Mouse (Mus musculus) kidney, postnatal 0 days (tissue): ENCODE measurements around the gene Nav3. TPM values are rescaled to one million over a fixed set of nuclear protein-coding genes. Genes with fewer than 3 reads are reported as not detected.

Experiments used
- ATAC-seq: fragments of 200-750 bp; cut with Nextera tagmentation; replicated peaks from 2 replicates; pipeline ENCODE4 v1.8.0; 2017; ENCODE audit warnings: low read depth, moderate number of reproducible peaks, moderate TSS enrichment, moderate library complexity; ENCODE audit not compliant: low FRiP score
- DNase-seq: peaks from one replicate; pipeline ENCODE4 v3.0.0-alpha.2; 2016; ENCODE audit warnings: low spot score
- H3K27ac ChIP-seq: fragments of 300-500 bp; sonication (generic); 2 replicates; pipeline ENCODE4 v1.5.1; 2014; ENCODE audit warnings: mild to moderate bottlenecking
- H3K27me3 ChIP-seq: fragments of 300-500 bp; sonication (generic); 2 replicates; pipeline ENCODE4 v1.6.1; 2014; ENCODE audit warnings: low read length, mixed read lengths; ENCODE audit not compliant: insufficient read depth
- H3K36me3 ChIP-seq: fragments of 300-500 bp; sonication (generic); 2 replicates; pipeline ENCODE4 v1.6.1; 2014; ENCODE audit warnings: low read length, mixed read lengths; ENCODE audit not compliant: insufficient read depth
- H3K4me1 ChIP-seq: fragments of 300-500 bp; sonication (generic); replicated peaks from 2 replicates; pipeline ENCODE4 v1.6.1; 2014; ENCODE audit warnings: antibody characterized with exemption, low read length, mixed read lengths; ENCODE audit not compliant: insufficient read depth
- H3K4me2 ChIP-seq: fragments of 300-500 bp; sonication (generic); 2 replicates; pipeline ENCODE4 v1.6.1; 2014; ENCODE audit warnings: mild to moderate bottlenecking, low read length, moderate library complexity, mixed read lengths
- H3K4me3 ChIP-seq: fragments of 300-500 bp; sonication (generic); replicated peaks from 2 replicates; pipeline ENCODE4 v1.5.1; 2014; ENCODE audit warnings: low read depth, low read length
- H3K9ac ChIP-seq: fragments of 300-500 bp; sonication (generic); 2 replicates; pipeline ENCODE4 v1.6.1; 2014; ENCODE audit warnings: low read depth, low read length
- H3K9me3 ChIP-seq: fragments of 300-500 bp; sonication (generic); replicated peaks from 2 replicates; pipeline ENCODE4 v1.6.1; 2016; ENCODE audit warnings: low read length, inconsistent platforms, mixed read lengths
- CTCF ChIP-seq: IDR thresholded peaks from 2 replicates; pipeline ENCODE4 v1.5.1; 2016; ENCODE audit warnings: antibody characterized with exemption, low read depth, mild to moderate bottlenecking, moderate library complexity
- WGBS: fragments of 180-500 bp; shearing (Covaris S2); extraction: QIAGEN DNeasy Blood & Tissue Kit; methylation state at CpG from one replicate; pipeline ENCODE4 v1.1.7; 2014; 5-methylcytosine and 5-hydroxymethylcytosine counted together
- polyA plus RNA-seq: library from polyadenylated mRNA; unstranded; fragments of >200 nt; fragmentation: Nextera tagmentation; extraction: Ambion mirVana; gene quantifications from 2 replicates; pipeline ENCODE4 v1.2.1, GENCODE M21; 2015

The Nav3 gene
- polyA plus RNA-seq, 1 experiment from 2014 or later = 6.0 TPM

DNA sequence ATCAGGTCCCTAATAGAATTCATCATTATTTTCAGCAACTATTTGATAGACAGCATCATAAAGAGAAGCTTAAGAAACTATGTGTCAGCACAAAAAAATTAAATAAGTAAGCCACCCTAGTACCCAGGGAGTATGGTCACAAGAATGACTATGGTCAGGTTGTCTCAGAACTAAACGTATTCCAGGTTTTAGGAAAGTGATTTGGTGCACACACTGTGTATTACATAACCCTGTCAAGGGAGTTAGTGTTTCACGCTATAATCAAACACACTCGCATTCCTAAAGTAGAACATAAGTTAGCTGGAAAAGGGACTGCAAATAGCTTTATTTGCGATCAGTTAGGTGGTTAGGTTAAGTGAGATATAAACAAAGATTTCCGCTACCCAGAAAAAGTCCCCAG, 126.0 kb downstream of the Nav3 start:
- peak; percentile 17 for DNase-seq
- H3K27me3 ChIP-seq = no peaks in the 10 kb centered on the region
- H3K9ac ChIP-seq = no peak overlapping the region
- no peak overlapping the region for H3K4me3 ChIP-seq
- H3K27ac ChIP-seq = no peak overlapping the region
- H3K4me1 ChIP-seq = no peaks in the 10 kb centered on the region
- H3K9me3 ChIP-seq = no peaks in the 10 kb centered on the region
- no peak overlapping the region for H3K4me2 ChIP-seq
- 60% methylated on average over 5 of the region's 5 CpGs for WGBS
- no peaks in the 10 kb centered on the region for H3K36me3 ChIP-seq
- no peak for ATAC-seq
- TF ChIP-seq CTCF = no peak

GRCm38 (mm10) chr10:110329629-110330028, 126.4 kb downstream of the Nav3 start:
- WGBS = 29% methylated on average over 5 of the region's 5 CpGs
- DNase-seq = peak; percentile 67
- no peaks in the 10 kb centered on the region for H3K27me3 ChIP-seq
- H3K9ac ChIP-seq = no peak overlapping the region
- no peak overlapping the region for H3K4me2 ChIP-seq
- H3K9me3 ChIP-seq = no peaks in the 10 kb centered on the region
- TF ChIP-seq CTCF = no peak
- no peak for ATAC-seq
- no peaks in the 10 kb centered on the region for H3K4me1 ChIP-seq
- H3K36me3 ChIP-seq = no peaks in the 10 kb centered on the region
- H3K27ac ChIP-seq = no peak overlapping the region
- H3K4me3 ChIP-seq = no peak overlapping the region

DNA sequence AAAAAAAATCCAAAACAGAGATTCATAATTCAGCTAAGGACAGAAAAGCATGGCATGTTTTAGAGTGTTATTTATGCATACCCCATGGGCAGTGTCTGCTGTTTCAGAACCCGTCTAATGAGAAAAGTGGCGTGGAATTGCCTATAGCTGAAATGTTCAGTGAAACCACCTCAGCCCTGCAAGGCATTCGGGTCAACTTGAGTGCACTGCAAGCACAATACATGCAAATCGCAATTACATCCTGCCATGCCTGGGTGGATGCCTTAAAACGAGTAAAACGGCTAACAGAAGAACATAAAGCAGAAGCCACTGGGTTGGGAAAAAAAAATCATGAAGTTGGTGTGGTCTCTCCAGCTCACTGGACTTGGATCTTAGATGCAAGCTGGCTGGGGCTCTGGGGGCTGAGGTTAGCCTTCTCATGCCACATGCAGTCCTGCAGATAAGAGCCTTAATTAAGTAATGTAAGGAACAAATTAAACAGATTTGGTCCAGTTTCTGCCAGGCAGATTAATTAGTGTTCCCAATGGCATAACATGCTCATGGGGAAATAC, 133.8 kb downstream of the Nav3 start:
- WGBS = 53% methylated on average over 6 of the region's 6 CpGs
- Histone ChIP-seq H3K36me3 (no peaks in the 10 kb centered on the region), H3K4me2 (no peak overlapping the region), H3K27me3 (no peaks in the 10 kb centered on the region), H3K4me3 (no peak overlapping the region), H3K27ac (peak overlapping the region; percentile 25; the same call in 1 of the 2 replicates), H3K9ac (no peak overlapping the region), H3K9me3 (no peaks in the 10 kb centered on the region), H3K4me1 (no peaks in the 10 kb centered on the region)
- ATAC-seq (peak; percentile 52; the same call in 1 of the 2 replicates), DNase-seq (peak; percentile 9)
- TF ChIP-seq CTCF = no peak

DNA sequence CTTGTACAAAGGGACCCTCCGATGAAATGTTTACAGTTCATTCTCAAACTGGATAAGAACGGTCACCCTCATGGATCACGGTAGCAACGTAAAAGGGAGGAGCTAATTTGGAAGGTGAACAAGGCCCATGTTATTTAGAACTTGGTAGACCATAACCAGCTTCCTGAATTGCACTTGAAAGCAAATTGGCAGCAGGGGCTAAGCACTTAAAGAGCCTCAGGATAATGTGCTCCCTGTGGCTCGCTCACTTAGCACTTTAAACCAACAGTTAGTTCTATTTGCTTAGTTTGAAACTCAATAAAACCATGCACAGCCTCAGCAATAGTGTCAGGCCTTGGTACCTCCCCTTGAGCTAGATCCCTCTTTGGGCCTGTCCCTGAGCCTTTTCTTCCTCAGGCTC, 138.7 kb downstream of the Nav3 start:
- Histone ChIP-seq H3K4me2 (no peak overlapping the region), H3K9ac (no peak overlapping the region), H3K36me3 (no peaks in the 10 kb centered on the region), H3K4me3 (no peak overlapping the region), H3K27me3 (no peaks in the 10 kb centered on the region), H3K9me3 (no peaks in the 10 kb centered on the region), H3K4me1 (no peaks in the 10 kb centered on the region), H3K27ac (no peak overlapping the region)
- ATAC-seq = peak; percentile 44; the same call in 1 of the 2 replicates
- TF ChIP-seq CTCF = no peak
- WGBS = 44% methylated on average over 5 of the region's 5 CpGs
- no peak for DNase-seq

DNA sequence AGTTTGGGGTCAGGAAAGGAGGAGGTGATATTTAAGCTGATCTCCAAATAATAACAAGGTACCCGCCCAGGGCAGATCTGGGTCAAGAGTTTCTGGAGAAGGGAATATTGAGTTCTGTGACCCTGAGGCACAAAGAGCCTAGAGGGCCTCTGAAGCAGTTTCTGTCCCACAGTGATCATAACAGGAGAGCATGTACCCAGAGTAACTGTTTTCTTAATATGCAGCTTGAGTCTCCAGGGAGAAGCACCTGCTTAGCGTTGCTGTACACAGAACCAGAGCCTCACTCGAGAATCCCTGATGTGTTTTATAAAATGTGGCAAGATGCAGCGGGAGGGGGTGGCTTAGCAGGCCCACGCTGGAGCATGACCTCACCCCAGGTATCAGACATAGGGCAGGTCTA, 141.5 kb downstream of the Nav3 start:
- no peak for ATAC-seq
- Histone ChIP-seq H3K9ac (no peak overlapping the region), H3K27me3 (no peaks in the 10 kb centered on the region), H3K9me3 (no peaks in the 10 kb centered on the region), H3K4me2 (no peak overlapping the region), H3K4me1 (no peaks in the 10 kb centered on the region), H3K36me3 (no peaks in the 10 kb centered on the region), H3K4me3 (no peak overlapping the region), H3K27ac (no peak overlapping the region)
- no peak for TF ChIP-seq CTCF
- 65% methylated on average over 5 of the region's 5 CpGs for WGBS
- no peak for DNase-seq

- no peak for ATAC-seq
These were observed 142.0 kb downstream of the Nav3 start for GRCm38 (mm10) chr10:110313959-110314358.

DNA sequence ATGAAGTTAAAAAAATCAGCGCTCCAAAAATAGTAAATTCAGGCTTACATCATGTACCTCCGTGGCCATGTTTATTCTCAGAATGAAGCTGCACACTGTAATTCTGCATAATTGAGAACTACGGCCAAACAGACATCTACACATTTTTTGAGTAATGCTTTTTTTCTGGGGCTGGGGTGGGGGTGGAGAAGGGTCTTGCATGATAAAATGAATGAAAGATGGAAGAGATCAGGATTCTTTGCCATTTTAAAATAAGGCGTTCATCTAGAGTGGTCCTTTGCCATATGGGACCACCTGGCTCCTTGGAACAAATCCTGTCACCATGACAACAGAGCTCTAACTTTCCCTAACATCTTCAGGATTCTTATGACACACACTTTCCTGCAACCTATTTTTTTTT, 146.5 kb downstream of the Nav3 start:
- no peaks in the 10 kb centered on the region for H3K9me3 ChIP-seq
- H3K27ac ChIP-seq = no peak overlapping the region
- no peaks in the 10 kb centered on the region for H3K4me1 ChIP-seq
- no peak for TF ChIP-seq CTCF
- H3K27me3 ChIP-seq = no peaks in the 10 kb centered on the region
- H3K4me2 ChIP-seq = no peak overlapping the region
- no peak overlapping the region for H3K9ac ChIP-seq
- no peak for ATAC-seq
- no peaks in the 10 kb centered on the region for H3K36me3 ChIP-seq
- no peak for DNase-seq
- WGBS = 81% methylated on average over 4 of the region's 4 CpGs
- no peak overlapping the region for H3K4me3 ChIP-seq

More at GRCm38 (mm10) chr10:110313959-110314358, 142.0 kb downstream of the Nav3 start:
- Histone ChIP-seq H3K27ac (no peak overlapping the region), H3K9me3 (no peaks in the 10 kb centered on the region), H3K27me3 (no peaks in the 10 kb centered on the region), H3K36me3 (no peaks in the 10 kb centered on the region), H3K9ac (no peak overlapping the region), H3K4me3 (no peak overlapping the region), H3K4me2 (no peak overlapping the region), H3K4me1 (no peaks in the 10 kb centered on the region)
- no peak for DNase-seq
- no peak for TF ChIP-seq CTCF
- WGBS = 78% methylated on average over 7 of the region's 7 CpGs
